Comparison of ENCODE assay signal across 10 mouse cellular contexts in the genomic region with DNA sequence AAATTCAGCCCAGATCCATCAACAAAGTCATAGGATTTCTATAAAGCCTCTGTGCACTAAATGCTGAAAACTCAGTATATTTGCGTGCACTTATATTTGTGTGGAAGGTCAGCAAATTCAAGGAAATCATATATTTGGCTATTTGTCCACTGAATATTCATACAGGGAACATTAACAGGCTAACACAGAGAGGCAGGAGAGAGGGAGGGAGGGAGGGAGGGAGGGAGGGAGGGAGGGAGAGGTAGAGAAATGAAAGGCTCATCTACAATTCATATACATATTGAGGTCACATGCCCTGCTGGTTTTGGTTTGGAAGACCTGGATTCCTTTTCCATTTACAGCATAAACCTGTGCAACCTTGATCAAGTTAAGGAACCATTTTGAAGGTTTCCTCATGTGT.
DNase-seq lines count a peak whose midpoint lies in the region; ATAC-seq and TF ChIP-seq lines count a peak whose summit lies in the region.
"Had no signal": no experiment of that assay in that cellular context is flagged by ENCODE, and none has a peak within 500 bp of the region (broad histone marks: within the 10 kb centered on the region; RNA-seq: fewer than 3 reads in every experiment).

No protein-coding gene starts in this region.

- no peak for DNase-seq in left cerebral cortex, adult 2 months (ENCODE audit: extremely low spot score in 1 of 2, low spot score in 2 of 2)
- no peak for DNase-seq in left cerebral cortex, postnatal 14 days (ENCODE audit: low spot score in 2 of 2)
- DNase-seq in midbrain, postnatal 0 days (ENCODE audit: low spot score): no peak
- no peak for DNase-seq in cerebellum, adult 18-20 months
- no peak for DNase-seq in layer of hippocampus, adult 9-11 months

- H3K9ac ChIP-seq in forebrain, embryonic 12.5 days: peak overlapping the region; percentile 50; the same call in 1 of the 2 replicates
- no peak overlapping the region for H3K9ac ChIP-seq in intestine, embryonic 15.5 days
- H3K9ac ChIP-seq in midbrain, postnatal 0 days (replicated peaks; ENCODE audit: low read length, poor library complexity, severe bottlenecking): peak overlapping the region; percentile 66
- H3K9ac ChIP-seq: liver, embryonic 14.5 days had no signal

- no peaks in the 10 kb centered on the region for H3K36me3 ChIP-seq in forebrain, embryonic 12.5 days (replicated peaks)
- H3K36me3 ChIP-seq in intestine, embryonic 15.5 days: no peaks in the 10 kb centered on the region
- no peaks in the 10 kb centered on the region for H3K36me3 ChIP-seq in midbrain, postnatal 0 days (ENCODE audit: insufficient read depth, low read length)
- H3K36me3 ChIP-seq: G1E had no signal

- 73% methylated on average over 1 of the region's 1 CpGs for WGBS in forebrain, embryonic 12.5 days
- WGBS in intestine, embryonic 15.5 days: 83% methylated on average over 1 of the region's 1 CpGs
- WGBS in midbrain, postnatal 0 days: 72% methylated on average over 1 of the region's 1 CpGs

- peak overlapping the region; percentile 60 for H3K4me2 ChIP-seq in forebrain, embryonic 12.5 days
- peak overlapping the region; percentile 77 for H3K4me2 ChIP-seq in intestine, embryonic 15.5 days (replicated peaks)
- peak overlapping the region; percentile 68 for H3K4me2 ChIP-seq in midbrain, postnatal 0 days (ENCODE audit: low read depth, low read length, poor library complexity, severe bottlenecking)

- no peak for TF ChIP-seq CTCF in left cerebral cortex, adult 2 months (IDR thresholded peaks at IDR 0.05)
- no peak for TF ChIP-seq CTCF in midbrain, postnatal 0 days (IDR thresholded peaks at IDR 0.05)

- H3K4me3 ChIP-seq in left cerebral cortex, adult 2 months: peak overlapping the region; percentile 41
- H3K4me3 ChIP-seq in forebrain, embryonic 12.5 days (replicated peaks): peak overlapping the region; percentile 41
- H3K4me3 ChIP-seq in intestine, embryonic 15.5 days (replicated peaks): no peak overlapping the region
- H3K4me3 ChIP-seq in midbrain, postnatal 0 days (ENCODE audit: low read depth, low read length): peak overlapping the region; percentile 44

- H3K4me1 ChIP-seq in forebrain, embryonic 12.5 days: no peaks in the 10 kb centered on the region
- no peaks in the 10 kb centered on the region for H3K4me1 ChIP-seq in intestine, embryonic 15.5 days (replicated peaks)
- no peaks in the 10 kb centered on the region for H3K4me1 ChIP-seq in midbrain, postnatal 0 days (ENCODE audit: insufficient read depth, low read length)

- peak; percentile 34; the same call in 1 of the 2 replicates for ATAC-seq in forebrain, embryonic 12.5 days (ENCODE audit: low FRiP score)
- ATAC-seq in intestine, embryonic 15.5 days: no peak
- ATAC-seq in midbrain, postnatal 0 days (ENCODE audit: low FRiP score): no peak
- no peak for ATAC-seq in granulocyte monocyte progenitor cell, adult 5-6 weeks (replicated peaks; ENCODE audit: poor library complexity, severe bottlenecking)

- no peaks in the 10 kb centered on the region for H3K27me3 ChIP-seq in forebrain, embryonic 12.5 days
- H3K27me3 ChIP-seq in intestine, embryonic 15.5 days (replicated peaks): no peaks in the 10 kb centered on the region
- no peaks in the 10 kb centered on the region for H3K27me3 ChIP-seq in midbrain, postnatal 0 days (ENCODE audit: insufficient read depth, low read length)

- H3K27ac ChIP-seq in left cerebral cortex, adult 2 months: peak overlapping the region; percentile 88
- no peak overlapping the region for H3K27ac ChIP-seq in forebrain, embryonic 12.5 days
- no peak overlapping the region for H3K27ac ChIP-seq in intestine, embryonic 15.5 days
- no peak overlapping the region for H3K27ac ChIP-seq in midbrain, postnatal 0 days (ENCODE audit: low read depth, low read length)
- H3K27ac ChIP-seq: liver, embryonic 14.5 days had no signal

- no peaks in the 10 kb centered on the region for H3K9me3 ChIP-seq in forebrain, embryonic 12.5 days
- no peaks in the 10 kb centered on the region for H3K9me3 ChIP-seq in intestine, embryonic 15.5 days
- no peaks in the 10 kb centered on the region for H3K9me3 ChIP-seq in midbrain, postnatal 0 days (ENCODE audit: low read length)
- H3K9me3 ChIP-seq: G1E had no signal

- intact Hi-C loops in left cerebral cortex, adult 2 months (cut with DNase I): loop anchor here (5.0 to 10.0 kb wide), 5 partner anchors 186 to 1161 kb away; no protein-coding TSS in a partner anchor
- intact Hi-C loops in left cerebral cortex, postnatal 14 days (cut with DNase I): loop anchor here (5.0 to 10.0 kb wide), 3 partner anchors 241 to 1161 kb away; partner anchors contain the start of gene Brinp1
